Mouse (Mus musculus): Measurements from ENCODE around the gene Oaz1. TPM values are rescaled to one million over a fixed set of nuclear protein-coding genes. Genes with fewer than 3 reads are reported as not detected.

Gene Oaz1
- polyA plus RNA-seq, 1 experiment: 1,045 TPM

DNA sequence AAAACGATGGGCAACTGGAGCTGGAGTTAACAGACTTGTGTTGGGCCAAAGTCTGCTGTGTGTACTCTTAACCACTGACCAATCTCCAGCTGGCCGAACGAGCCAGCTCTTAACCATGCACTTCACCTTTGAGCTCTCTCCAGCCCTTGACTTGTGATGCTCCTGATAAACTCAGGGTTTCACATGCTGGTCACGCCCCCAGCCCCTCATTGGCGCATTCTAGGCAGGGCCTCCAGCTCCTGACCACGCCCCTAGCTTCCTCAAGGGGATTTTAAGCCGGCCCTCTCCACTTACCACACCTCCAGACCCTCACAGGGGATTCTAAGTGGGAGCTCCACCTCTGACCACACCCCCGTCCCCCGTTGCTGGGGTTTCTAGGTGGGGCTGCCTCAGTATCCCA lies 4.7 kb downstream of the Oaz1 start:
- WGBS: 14% methylated on average over 9 of the region's 9 CpGs

DNA sequence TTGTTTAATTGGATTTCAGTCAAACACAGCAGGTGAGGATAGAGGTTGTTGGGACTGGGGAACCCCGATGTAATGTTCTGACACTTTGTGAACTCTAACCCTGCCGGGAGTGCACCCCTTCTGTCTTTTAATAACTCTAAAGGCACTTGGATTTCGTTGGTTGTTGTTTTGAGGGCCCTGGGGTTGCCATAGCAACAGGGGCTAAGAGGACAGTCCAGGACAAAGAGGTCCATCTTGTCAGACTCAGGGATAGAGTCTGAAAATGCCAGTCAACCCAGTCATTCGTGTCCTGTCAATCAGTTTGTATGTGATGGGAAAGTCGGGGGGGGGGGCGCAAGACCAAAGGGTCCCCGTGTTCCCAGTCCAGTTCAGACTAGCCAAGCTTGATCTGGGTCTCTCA lies 6.4 kb downstream of the Oaz1 start:
- no peak for DNase-seq
- no peaks in the 10 kb centered on the region for H3K27me3 ChIP-seq (replicated peaks; ENCODE audit: control insufficient read depth, insufficient read depth, low read length)
- peaks cover 13% of the 10 kb centered on the region for H3K4me1 ChIP-seq (ENCODE audit: control insufficient read depth, insufficient read depth, low read length)
- H3K27ac ChIP-seq (ENCODE audit: insufficient read depth, low read depth, low read length): no peak overlapping the region
- TF ChIP-seq CTCF (conservative IDR thresholded peaks at IDR 0.05; ENCODE audit: insufficient read depth, insufficient read length, low read depth, low read length) (no peak), POLR2A (IDR thresholded peaks at IDR 0.05; ENCODE audit: low read depth, low read length) (no peak)
- 73% methylated on average over 7 of the region's 7 CpGs for WGBS
- no peaks in the 10 kb centered on the region for H3K36me3 ChIP-seq (ENCODE audit: control insufficient read depth, insufficient read depth, low read length)
- H3K4me3 ChIP-seq (ENCODE audit: insufficient read depth, low read depth, low read length): no peak overlapping the region

More for the DNA sequence above, 4.7 kb downstream of the Oaz1 start:
- TF ChIP-seq CTCF (conservative IDR thresholded peaks at IDR 0.05; ENCODE audit: insufficient read depth, insufficient read length, low read depth, low read length) (no peak), POLR2A (IDR thresholded peaks at IDR 0.05; ENCODE audit: low read depth, low read length) (no peak)
- no peak overlapping the region for H3K27ac ChIP-seq (ENCODE audit: insufficient read depth, low read depth, low read length)
- H3K36me3 ChIP-seq (ENCODE audit: control insufficient read depth, insufficient read depth, low read length): no peaks in the 10 kb centered on the region
- DNase-seq: peak; percentile 93
- H3K27me3 ChIP-seq (replicated peaks; ENCODE audit: control insufficient read depth, insufficient read depth, low read length): no peaks in the 10 kb centered on the region
- no peak overlapping the region for H3K4me3 ChIP-seq (ENCODE audit: insufficient read depth, low read depth, low read length)
- peaks cover 18% of the 10 kb centered on the region for H3K4me1 ChIP-seq (ENCODE audit: control insufficient read depth, insufficient read depth, low read length)

DNA sequence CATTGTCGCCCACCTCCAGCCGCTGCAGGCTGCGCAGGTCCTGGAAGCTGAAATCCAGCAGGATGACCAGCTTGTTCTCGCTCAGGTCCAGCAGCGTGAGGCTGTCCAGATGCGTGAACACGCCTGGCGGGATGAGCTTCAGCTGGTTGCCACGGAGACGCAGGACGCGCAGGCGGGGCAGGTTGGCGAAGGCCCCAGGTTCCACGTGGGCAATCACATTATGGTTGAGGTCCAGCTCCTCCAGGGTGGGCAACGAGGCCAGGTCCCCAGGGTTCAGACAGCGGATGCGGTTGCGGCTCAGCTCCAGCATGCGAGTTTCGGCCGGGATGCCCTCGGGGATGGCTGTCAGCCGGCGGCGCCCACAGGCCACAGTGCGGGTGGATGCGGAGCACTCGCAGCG lies 9.2 kb downstream of the Oaz1 start:
- H3K27me3 ChIP-seq (replicated peaks; ENCODE audit: control insufficient read depth, insufficient read depth, low read length): no peaks in the 10 kb centered on the region
- H3K27ac ChIP-seq (ENCODE audit: insufficient read depth, low read depth, low read length): no peak overlapping the region
- TF ChIP-seq CTCF (conservative IDR thresholded peaks at IDR 0.05; ENCODE audit: insufficient read depth, insufficient read length, low read depth, low read length) (no peak), POLR2A (IDR thresholded peaks at IDR 0.05; ENCODE audit: low read depth, low read length) (no peak)
- no peaks in the 10 kb centered on the region for H3K36me3 ChIP-seq (ENCODE audit: control insufficient read depth, insufficient read depth, low read length)
- peaks cover 3% of the 10 kb centered on the region for H3K4me1 ChIP-seq (ENCODE audit: control insufficient read depth, insufficient read depth, low read length)
- DNase-seq: no peak
- 59% methylated on average over 30 of the region's 30 CpGs for WGBS
- no peak overlapping the region for H3K4me3 ChIP-seq (ENCODE audit: insufficient read depth, low read depth, low read length)

DNA sequence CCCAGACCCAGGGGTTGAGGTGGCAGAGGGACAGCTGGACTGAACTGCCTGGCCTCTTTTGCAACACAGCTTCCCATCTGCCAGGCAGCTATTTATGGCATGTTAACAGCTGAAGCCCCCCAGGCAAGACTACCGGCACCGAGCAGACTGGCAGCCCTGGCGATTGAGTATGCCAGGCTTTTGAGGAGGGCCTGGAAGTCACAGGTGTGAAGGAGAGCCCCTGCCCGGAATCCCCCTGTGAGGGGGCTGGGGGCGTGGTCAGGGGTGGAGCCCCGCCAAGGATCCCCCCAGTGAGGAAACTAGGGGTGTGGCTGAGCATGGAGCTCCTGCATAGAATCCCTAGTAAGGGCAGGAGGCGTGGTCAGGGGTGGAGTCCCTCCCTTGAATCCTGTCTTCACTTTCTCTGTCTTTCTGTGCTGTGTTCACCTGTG lies 10.5 kb downstream of the Oaz1 start:
- Histone ChIP-seq H3K36me3 (ENCODE audit: control insufficient read depth, insufficient read depth, low read length) (no peaks in the 10 kb centered on the region), H3K27me3 (replicated peaks; ENCODE audit: control insufficient read depth, insufficient read depth, low read length) (no peaks in the 10 kb centered on the region), H3K4me3 (ENCODE audit: insufficient read depth, low read depth, low read length) (no peak overlapping the region), H3K4me1 (ENCODE audit: control insufficient read depth, insufficient read depth, low read length) (no peaks in the 10 kb centered on the region), H3K27ac (ENCODE audit: insufficient read depth, low read depth, low read length) (no peak overlapping the region)
- no peak for DNase-seq
- WGBS: 47% methylated on average over 7 of the region's 7 CpGs
- no peak for TF ChIP-seq POLR2A (IDR thresholded peaks at IDR 0.05; ENCODE audit: low read depth, low read length)
- no peak for TF ChIP-seq CTCF (conservative IDR thresholded peaks at IDR 0.05; ENCODE audit: insufficient read depth, insufficient read length, low read depth, low read length)

DNA sequence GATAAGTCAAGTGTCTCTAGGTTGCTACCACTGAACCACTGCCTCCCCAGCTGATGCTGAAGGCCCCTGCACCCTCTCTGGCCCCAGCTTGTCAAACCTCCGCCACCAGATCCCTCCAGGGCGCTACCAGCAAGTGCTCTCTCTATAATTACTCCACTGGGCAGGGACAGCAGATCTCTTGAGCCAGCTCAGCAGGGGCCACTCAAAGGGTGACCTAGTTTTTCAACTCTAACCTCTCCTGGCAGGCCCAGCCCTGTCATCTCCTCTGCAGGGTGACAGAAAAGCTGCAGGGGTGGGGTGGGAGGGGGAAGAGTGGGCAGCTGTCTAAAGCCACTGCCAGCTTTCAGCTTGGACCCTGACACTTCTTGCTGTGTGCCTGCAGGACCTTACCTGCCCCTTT lies 11.4 kb downstream of the Oaz1 start:
- DNase-seq: no peak
- Histone ChIP-seq H3K36me3 (ENCODE audit: control insufficient read depth, insufficient read depth, low read length) (no peaks in the 10 kb centered on the region), H3K27ac (ENCODE audit: insufficient read depth, low read depth, low read length) (no peak overlapping the region), H3K4me3 (ENCODE audit: insufficient read depth, low read depth, low read length) (no peak overlapping the region), H3K27me3 (replicated peaks; ENCODE audit: control insufficient read depth, insufficient read depth, low read length) (no peaks in the 10 kb centered on the region), H3K4me1 (ENCODE audit: control insufficient read depth, insufficient read depth, low read length) (no peaks in the 10 kb centered on the region)
- TF ChIP-seq CTCF (conservative IDR thresholded peaks at IDR 0.05; ENCODE audit: insufficient read depth, insufficient read length, low read depth, low read length) (no peak), POLR2A (IDR thresholded peaks at IDR 0.05; ENCODE audit: low read depth, low read length) (no peak)
- WGBS: 43% methylated on average over 2 of the region's 2 CpGs

DNA sequence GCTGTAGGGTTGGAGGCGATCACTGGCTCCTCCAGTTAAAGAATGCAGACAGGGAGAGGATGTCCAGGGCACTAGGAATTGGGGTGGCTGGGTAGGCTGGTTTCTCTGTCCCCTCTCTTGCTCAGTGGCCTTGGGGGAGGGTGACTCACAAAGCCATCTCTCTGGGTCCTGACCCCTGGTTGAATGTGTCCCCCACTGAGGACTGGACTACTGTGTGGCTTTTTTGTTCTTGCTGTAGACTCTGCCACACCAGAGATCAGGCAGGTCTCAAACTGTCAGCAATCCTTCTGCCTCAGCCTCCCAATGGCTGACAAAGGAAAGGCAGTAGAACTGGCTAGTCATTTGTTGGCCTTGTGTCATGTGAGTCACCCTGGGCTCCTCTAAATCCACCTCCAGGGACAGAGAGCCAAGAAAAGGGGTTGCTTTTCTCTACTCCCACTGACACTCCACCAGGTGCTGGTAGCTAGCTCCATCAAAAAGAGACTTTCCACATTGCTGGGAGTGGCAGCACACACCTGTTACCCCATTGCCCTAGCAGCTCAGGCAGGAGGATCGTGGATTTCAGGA lies 12.0 kb downstream of the Oaz1 start:
- Histone ChIP-seq H3K4me3 (ENCODE audit: insufficient read depth, low read depth, low read length) (no peak overlapping the region), H3K36me3 (ENCODE audit: control insufficient read depth, insufficient read depth, low read length) (no peaks in the 10 kb centered on the region), H3K27me3 (replicated peaks; ENCODE audit: control insufficient read depth, insufficient read depth, low read length) (no peaks in the 10 kb centered on the region), H3K4me1 (ENCODE audit: control insufficient read depth, insufficient read depth, low read length) (no peaks in the 10 kb centered on the region), H3K27ac (ENCODE audit: insufficient read depth, low read depth, low read length) (no peak overlapping the region)
- WGBS: 75% methylated on average over 2 of the region's 2 CpGs
- no peak for DNase-seq
- TF ChIP-seq CTCF (conservative IDR thresholded peaks at IDR 0.05; ENCODE audit: insufficient read depth, insufficient read length, low read depth, low read length) (no peak), POLR2A (IDR thresholded peaks at IDR 0.05; ENCODE audit: low read depth, low read length) (no peak)

DNA sequence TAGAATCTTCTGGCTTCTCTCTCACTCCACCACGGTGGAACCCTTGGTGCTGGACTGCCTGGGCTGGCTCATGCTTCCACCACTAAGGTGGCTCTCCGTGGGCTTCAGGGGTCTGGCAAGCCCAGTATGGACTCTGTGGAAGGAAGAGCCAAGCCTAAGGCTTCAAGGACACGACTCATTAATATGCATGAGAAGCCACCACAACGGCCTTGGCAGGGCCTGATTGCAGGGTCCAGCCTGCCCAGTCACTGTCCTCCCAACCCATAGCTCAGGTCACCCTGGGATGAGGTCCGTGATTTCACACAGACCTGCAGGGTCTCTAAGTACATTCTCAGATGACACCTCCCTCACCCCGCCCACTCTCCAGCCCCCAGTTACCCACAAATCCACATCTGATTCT lies 13.4 kb downstream of the Oaz1 start:
- whole genome bisulfite sequencing: 53% methylated on average over 6 of the region's 6 CpGs
- TF ChIP-seq POLR2A (IDR thresholded peaks at IDR 0.05; ENCODE audit: low read depth, low read length) (no peak), CTCF (conservative IDR thresholded peaks at IDR 0.05; ENCODE audit: insufficient read depth, insufficient read length, low read depth, low read length) (no peak)
- no peaks in the 10 kb centered on the region for H3K4me1 ChIP-seq (ENCODE audit: control insufficient read depth, insufficient read depth, low read length)
- no peak for DNase-seq
- H3K4me3 ChIP-seq (ENCODE audit: insufficient read depth, low read depth, low read length): no peak overlapping the region
- H3K36me3 ChIP-seq (ENCODE audit: control insufficient read depth, insufficient read depth, low read length): no peaks in the 10 kb centered on the region
- H3K27me3 ChIP-seq (replicated peaks; ENCODE audit: control insufficient read depth, insufficient read depth, low read length): no peaks in the 10 kb centered on the region; the same call in 1 of the 2 replicates
- H3K27ac ChIP-seq (ENCODE audit: insufficient read depth, low read depth, low read length): no peak overlapping the region
